Mouse (Mus musculus): ENCODE data around the gene Kcnn3.

DNA sequence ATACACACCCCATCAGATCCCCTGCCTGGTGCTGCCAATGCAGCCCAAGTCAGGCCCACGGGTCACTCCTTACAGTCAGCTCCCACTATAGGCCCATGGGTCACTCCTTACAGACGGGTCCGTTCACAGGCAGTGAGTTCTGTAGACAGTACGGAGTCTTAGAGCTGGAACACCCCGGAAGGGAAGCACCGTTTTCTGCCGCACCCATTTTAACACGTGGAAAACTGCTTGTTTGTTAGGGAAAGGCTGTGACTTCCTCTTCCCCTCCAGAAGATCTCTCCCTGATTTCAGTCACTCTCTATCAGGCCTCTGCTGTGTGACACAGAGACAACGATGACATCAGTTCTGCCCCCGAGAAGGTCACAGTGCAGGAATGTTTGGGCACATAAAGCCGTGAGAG lies 4.5 kb upstream of the Kcnn3 start:
- no peak for TF ChIP-seq POLR2A (IDR thresholded peaks at IDR 0.05; ENCODE audit: control insufficient read depth, extremely low read depth, insufficient read depth, low read length, poor library complexity)
- TF ChIP-seq CTCF (IDR thresholded peaks at IDR 0.05; ENCODE audit: borderline replicate concordance, control insufficient read depth, extremely low read depth, insufficient read depth, low read length, poor library complexity) = no peak
